Mouse (Mus musculus) lung, postnatal 4 days (tissue): Measurements from ENCODE around the gene Dusp10.

Experiments used
- DNase-seq, 2 experiments: peaks; one replicate each; pipeline ENCODE4 v3.0.0; 2021

Dusp10 gene

GRCm38 (mm10) chr1:184032682-184033389 lies 19.7 kb downstream of the Dusp10 start:
- DNase-seq = no peak

- DNase-seq = peak in 1 of 2 experiments; percentile 91
Observed at GRCm38 (mm10) chr1:184033390-184034010, 20.4 kb downstream of the Dusp10 start.

GRCm38 (mm10) chr1:184034011-184034557 lies 21.0 kb downstream of the Dusp10 start, which contains the start of gene 1700056E22Rik:
Gene 1700056E22Rik, minus strand, starts transcription at chr1:184034301.
- DNase-seq = peak; percentile 99 to 100

- peak in 1 of 2 experiments; percentile 41 for DNase-seq
Observed at GRCm38 (mm10) chr1:184034741-184035181, 21.7 kb downstream of the Dusp10 start.

GRCm38 (mm10) chr1:184035346-184035903 lies 22.3 kb downstream of the Dusp10 start:
- DNase-seq = no peak

- DNase-seq = no peak
Observed at GRCm38 (mm10) chr1:184037802-184038201, 24.7 kb downstream of the Dusp10 start.

GRCm38 (mm10) chr1:184039301-184039700 lies 26.2 kb downstream of the Dusp10 start:
- no peak for DNase-seq

- DNase-seq = no peak
Observed at GRCm38 (mm10) chr1:184040181-184040580, 27.1 kb downstream of the Dusp10 start.

- DNase-seq = no peak
Observed at GRCm38 (mm10) chr1:184040906-184041305, 27.8 kb downstream of the Dusp10 start.

GRCm38 (mm10) chr1:184041778-184042573 lies 28.9 kb downstream of the Dusp10 start:
- DNase-seq = peak in 1 of 2 experiments; percentile 52

GRCm38 (mm10) chr1:184042745-184043144 lies 29.6 kb downstream of the Dusp10 start:
- no peak for DNase-seq

GRCm38 (mm10) chr1:184043391-184043790 lies 30.3 kb downstream of the Dusp10 start:
- no peak for DNase-seq

- DNase-seq = no peak
Observed at GRCm38 (mm10) chr1:184046070-184046677, 33.1 kb downstream of the Dusp10 start.

- no peak for DNase-seq
Observed at GRCm38 (mm10) chr1:184047818-184048217, 34.7 kb downstream of the Dusp10 start.

GRCm38 (mm10) chr1:184048675-184049418 lies 35.7 kb downstream of the Dusp10 start:
- no peak for DNase-seq

GRCm38 (mm10) chr1:184051286-184051685 lies 38.2 kb downstream of the Dusp10 start:
- no peak for DNase-seq

- DNase-seq = peak; percentile 53 to 72
Observed at GRCm38 (mm10) chr1:184051824-184052223, 38.7 kb downstream of the Dusp10 start.

- no peak for DNase-seq
Observed at GRCm38 (mm10) chr1:184052331-184052730, 39.2 kb downstream of the Dusp10 start.

- no peak for DNase-seq
Observed at GRCm38 (mm10) chr1:184053141-184053540, 40.0 kb downstream of the Dusp10 start.

GRCm38 (mm10) chr1:184053711-184054110 lies 40.6 kb downstream of the Dusp10 start:
- no peak for DNase-seq

- no peak for DNase-seq
Observed at GRCm38 (mm10) chr1:184054176-184054575, 41.1 kb downstream of the Dusp10 start.

- no peak for DNase-seq
Observed at GRCm38 (mm10) chr1:184058206-184058605, 45.1 kb downstream of the Dusp10 start.
